Mouse (Mus musculus) c-Kit-positive CD71-positive TER-119-negative erythroid progenitor cells, embryonic 14.5 days (primary cell): Measurements from ENCODE around the gene Htra3.

Experiments used
- DNase-seq: peaks from one replicate; pipeline ENCODE4 v3.0.0-alpha.2; 2013; ENCODE audit warnings: low read depth

The Htra3 gene

DNA sequence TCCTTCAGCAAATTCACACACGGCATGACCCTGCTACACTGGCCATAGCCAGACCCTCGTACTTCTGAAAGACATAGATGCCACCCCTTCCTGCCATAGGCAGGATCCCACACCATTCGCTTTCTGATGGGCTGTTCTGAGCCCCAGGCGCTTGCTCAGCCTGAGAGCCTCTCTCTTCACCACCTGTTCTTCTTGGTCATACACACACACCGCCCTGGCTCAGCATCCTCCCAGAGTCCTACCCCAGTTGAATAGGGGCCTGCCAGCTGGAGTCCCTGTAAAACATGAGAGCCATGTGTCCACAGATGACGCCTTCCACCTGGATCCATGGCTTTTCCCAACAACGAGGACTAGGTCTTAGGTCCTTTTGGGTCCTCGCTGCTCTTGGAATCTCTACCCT, 66.9 kb downstream of the Htra3 start:
- DNase-seq, result no peak

DNA sequence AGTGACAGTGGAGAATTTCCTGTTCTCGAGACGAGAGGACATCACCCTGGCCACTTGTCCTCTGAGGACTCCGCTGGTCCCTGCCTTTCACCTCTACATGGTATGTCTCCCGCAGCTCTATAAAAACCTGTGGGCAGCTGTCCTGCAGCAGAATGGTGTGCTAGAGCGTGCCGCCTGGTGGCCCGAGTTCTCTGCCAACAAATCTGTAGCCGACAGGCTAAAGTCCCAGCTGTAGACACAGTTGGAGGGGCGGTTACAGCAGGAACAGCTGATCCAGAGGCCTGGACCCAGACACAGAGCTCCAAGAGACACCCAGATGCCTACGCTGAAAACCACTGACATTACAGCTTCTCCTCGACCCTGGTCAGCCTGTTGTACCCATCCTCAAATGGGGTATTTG, 67.7 kb downstream of the Htra3 start:
- no peak for DNase-seq

DNA sequence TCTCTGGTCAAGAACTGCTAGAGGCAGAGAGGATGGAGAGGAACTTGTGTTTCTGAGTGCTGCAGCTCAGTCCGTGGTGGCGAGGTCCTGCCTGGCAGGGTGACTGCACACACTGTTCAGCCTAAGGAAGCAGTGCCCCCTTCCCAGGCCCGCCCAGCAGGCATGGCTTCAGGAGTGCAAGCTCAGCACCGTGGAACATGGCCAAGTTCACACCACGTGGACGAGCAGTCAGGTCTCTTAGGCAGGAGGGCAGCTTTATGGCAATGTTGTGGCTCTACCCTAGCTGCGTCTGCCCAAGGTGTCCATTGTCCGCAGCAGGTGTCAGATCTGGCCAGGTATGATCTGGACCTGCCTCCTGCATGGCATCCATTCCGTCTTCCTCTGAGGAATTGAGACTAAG, 68.4 kb downstream of the Htra3 start:
- DNase-seq, result no peak

DNA sequence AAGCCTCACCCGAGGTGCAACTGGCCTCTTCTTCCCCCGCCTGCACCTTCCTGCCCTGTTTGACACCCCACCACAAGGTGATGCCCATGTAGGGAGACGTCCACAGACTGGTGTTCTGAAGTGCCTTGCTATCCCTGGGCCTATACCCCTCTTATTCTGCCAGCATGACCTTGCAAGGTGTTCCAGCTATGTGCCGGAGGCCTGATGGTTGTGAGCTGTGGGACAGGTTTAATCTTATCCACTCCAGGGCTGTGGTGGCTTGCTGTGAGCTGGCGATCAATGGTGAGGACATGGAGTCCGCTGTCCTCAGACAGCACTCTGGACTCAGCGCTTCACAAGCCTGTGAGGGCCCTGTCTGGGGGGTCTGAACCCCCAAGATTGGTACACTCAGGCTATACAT, 69.2 kb downstream of the Htra3 start:
- DNase-seq, result no peak

DNA sequence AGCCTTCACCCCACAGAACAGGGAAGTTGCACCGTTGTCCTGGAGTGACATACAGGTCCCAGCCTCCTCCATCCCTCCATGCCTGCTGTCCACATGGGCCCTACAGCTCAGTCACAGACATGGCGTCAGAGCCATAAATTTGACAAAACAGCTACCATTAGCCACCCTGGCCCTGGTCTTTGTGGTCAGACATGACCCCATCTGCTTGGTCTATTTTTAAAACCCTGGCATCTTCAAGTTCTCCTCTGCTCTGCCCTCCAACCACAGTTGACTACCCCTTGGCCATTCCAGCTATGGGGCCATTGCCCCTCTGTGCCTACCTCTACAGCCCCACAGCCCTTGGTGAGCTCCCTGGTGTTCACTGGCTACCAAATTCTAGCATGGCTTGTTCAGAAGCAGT, 69.6 kb downstream of the Htra3 start:
- DNase-seq, result no peak

DNA sequence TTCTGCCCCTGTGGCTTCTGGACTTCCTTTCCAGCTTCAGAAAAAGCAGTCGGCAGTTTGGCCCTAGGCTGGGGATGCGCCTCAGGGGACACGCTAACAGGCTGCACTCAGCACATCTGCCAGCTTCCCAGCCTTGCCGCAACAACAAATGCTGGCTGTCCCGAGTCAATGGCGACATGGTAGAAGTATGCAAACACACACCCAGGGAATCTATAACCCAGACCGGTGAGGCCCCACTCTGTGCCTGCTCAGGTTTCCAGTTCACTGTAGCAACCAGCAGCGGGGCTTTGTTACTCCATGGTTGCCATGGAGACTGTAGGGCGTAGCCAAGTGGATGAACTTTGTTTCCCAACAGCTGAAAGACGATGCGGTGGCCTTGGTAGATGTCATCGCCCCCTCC, 70.2 kb downstream of the Htra3 start:
- no peak for DNase-seq

DNA sequence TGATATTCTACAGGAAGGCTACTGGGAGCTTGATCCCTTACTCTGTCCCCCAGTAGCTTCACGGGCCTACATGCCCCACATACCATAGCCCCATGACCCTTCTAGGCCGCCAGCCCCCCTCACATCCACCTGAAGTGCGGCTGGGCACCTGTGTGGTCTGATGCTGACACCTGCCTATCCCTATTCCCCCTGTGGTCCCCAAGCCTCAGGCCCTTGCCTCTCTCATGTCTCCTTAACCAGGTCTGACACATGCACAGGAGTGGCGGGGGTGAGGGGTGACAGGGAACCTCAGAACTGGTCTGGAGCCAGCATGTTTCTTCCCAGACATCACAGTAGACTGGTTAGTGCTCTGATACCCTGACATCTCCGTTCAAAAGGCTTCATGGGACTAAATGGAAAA, 71.0 kb downstream of the Htra3 start:
- DNase-seq, result no peak

DNA sequence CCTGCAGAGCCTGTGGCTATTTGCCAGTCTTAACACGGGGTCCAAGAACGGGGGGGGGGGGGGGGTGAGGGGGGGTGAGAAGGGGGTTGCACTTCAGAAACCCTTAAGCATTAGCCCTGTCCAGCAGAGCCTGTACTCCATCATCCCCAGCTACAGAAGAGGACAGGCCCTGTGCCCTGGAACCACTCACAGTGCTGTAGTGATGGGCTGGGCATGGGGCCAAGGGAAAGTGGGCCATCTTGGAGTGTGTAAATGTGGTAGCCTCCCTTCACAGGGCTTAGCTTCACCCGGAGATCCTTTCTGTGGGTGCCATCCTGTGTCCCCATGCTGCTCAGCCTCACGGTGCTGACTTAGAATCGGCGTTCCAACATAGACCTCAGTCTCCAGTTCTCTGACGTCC, 71.8 kb downstream of the Htra3 start:
- DNase-seq, result no peak

DNA sequence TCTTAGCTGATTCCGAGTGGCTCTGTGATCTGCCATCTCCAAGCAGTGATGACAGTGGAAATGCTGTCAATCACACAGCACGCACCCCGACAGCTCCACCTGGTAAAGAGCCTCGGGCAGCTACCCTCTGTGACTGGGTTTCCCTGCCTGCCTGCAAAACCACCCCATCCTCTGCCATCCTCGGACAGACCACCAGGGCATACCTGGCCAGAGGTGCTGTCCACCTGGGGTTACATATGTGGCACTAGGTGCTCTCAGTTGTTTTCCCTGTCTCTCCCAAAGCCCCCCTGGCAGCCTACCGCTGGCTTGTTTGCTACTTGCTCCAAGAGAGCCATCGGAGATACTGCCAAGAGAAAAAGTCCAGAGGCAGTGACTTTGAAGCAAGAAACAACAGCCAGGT, 72.8 kb downstream of the Htra3 start:
- no peak for DNase-seq

DNA sequence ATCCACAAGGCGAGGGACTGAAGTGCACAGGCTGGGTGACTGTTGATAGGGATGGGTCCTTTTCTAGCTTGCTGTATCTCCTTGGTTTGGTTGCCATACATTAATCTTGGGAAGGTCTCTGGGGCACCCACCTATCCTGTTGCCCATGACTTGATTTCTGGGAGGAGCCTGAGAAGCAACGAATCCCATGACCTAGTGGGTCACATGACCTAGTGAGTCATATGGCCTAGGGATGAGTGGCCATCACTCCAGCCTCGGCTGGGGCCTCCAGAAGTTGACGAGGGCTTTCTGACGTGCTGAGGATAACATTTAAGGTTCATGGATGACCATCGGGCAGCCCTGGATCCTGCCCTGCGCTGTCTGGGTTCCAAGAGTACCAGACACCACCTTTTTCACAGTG, 74.2 kb downstream of the Htra3 start:
- no peak for DNase-seq
